Mouse (Mus musculus): ENCODE data around the gene Idua. TPM values are rescaled to one million over a fixed set of nuclear protein-coding genes. Genes with fewer than 3 reads are reported as not detected.
A peak's percentile ranks its signal among the peaks of the same experiment; 100 is the strongest.
"Not testable (repeated sequence)": the region's sequence is repeated elsewhere in the genome, so short reads cannot be mapped to it uniquely, and the experiment has no call there.

The Idua gene
- total RNA-seq (2014; fragmentation: Nextera tagmentation) (19.9 and 20.7 TPM in 2 replicates), total RNA-seq (2017) (2.8 and 7.8 TPM in 2 replicates)

DNA sequence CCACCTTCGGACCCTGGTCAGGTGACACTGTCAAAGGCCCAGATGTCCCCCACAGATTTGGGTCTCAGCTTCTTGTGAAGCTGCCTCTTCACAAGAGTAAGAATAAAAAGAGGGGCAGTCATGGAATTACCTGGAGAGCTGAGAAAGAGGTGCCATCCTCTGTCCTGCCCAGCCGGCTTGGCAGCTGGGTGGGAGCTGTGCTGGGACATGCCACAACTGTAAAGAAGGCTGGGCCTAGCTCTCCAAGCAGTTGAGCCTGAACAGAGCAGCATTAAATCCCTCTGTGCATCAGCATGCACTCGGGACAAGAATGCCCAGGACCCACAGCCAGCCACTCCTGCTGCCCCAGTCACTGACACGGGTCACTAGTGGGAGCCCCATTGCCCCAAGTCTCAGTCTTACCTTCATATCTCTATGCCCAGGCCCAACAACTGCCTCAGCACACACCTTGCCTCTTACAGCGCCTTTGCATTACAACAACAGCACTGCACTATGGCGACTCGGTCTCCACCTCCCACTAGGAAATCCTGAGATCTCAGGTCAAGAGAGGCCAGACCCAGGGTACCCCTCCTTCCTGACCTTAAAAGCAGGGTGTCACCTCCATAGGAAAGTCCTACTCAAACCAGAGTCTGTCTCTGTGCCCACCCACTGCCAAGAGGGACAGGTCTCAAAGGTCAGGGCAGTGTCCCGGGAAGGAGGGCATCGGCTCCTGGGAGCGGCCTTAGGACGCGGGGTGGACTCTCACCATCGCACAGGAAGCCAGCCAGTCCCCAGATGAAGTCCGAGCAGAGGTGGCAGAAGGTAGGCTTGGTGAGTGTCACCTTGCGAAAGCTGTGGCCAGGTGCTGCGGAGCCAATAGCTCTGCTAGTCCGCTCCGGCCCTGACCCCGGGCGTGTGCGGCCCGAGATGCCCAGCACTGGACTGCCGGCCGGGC, at the start of gene Idua:
Gene Idua, plus strand, starts transcription at position 634 of the 934 bp plus-strand sequence.
- peak; percentile 51 for ATAC-seq (replicated peaks; ENCODE audit: low FRiP score, low TSS enrichment, poor library complexity, severe bottlenecking)

DNA sequence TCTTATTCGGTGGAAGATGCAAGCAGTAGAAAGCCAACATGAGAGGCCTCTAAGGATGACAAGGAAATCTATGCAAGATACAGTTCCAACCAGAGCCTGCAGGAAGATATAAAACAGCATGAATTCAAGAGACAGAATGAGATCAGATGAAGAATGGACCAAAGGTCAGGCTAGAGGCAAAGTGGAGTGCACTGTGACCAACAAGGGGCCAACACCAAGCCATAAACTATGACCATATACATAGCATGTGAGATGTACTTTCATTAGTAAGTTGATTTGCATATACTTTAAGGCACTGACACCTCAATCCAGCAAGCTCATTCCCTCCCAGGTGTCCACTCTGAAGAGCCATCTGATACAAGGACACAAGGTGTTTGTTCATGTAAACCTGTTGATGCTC, 49.7 kb upstream of the Idua start:
- no peak for ATAC-seq (replicated peaks; ENCODE audit: low FRiP score, low TSS enrichment, poor library complexity, severe bottlenecking)

DNA sequence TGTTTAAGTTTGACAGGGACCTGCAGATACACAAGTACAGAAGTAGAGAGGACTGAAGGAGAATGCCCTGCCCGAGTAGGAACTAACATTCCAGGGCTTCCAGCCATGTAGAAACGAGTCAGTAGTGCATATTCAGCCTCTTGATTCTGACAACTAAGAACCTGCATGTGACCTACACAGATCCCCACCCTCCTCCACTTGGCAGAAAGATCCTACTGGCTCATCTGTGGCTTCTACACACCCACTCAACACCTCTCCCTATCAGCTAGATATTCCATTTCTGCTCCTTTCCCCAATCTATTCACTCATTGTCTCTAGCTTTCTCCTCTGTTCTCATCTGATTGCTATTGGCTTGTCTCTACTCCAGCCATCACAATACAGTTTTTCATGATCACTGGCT, 38.3 kb upstream of the Idua start:
- ATAC-seq (replicated peaks; ENCODE audit: low FRiP score, low TSS enrichment, poor library complexity, severe bottlenecking), result no peak

DNA sequence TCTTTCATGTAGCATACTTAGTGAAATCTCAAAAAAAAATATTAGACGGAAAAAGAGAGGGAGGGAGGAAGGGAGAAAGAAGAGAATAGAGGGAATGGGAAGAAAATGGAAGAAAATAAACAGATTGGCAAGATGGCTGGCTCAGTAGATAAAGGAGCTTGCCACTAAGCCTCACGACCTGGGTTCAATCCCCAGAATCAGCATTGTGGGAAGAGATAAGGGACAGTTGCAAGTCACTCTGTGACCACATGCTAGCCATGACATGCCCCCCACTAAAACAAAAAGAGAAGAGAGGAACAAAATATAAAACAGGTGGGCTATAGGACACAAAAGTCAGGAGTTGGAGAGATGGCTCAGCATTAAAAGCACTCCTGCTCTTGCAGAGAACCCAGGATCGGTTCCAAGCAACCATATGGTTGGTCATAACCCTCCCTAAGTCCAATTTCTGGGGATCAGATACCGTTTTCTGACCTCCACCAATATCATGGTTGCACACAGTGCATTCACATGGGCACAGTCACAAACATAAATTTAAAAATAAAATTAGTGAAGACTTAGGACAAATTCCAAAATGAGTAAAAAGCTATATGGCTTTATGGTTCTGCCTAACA, 34.0 kb upstream of the Idua start:
- ATAC-seq (replicated peaks; ENCODE audit: low FRiP score, low TSS enrichment, poor library complexity, severe bottlenecking), result no peak

DNA sequence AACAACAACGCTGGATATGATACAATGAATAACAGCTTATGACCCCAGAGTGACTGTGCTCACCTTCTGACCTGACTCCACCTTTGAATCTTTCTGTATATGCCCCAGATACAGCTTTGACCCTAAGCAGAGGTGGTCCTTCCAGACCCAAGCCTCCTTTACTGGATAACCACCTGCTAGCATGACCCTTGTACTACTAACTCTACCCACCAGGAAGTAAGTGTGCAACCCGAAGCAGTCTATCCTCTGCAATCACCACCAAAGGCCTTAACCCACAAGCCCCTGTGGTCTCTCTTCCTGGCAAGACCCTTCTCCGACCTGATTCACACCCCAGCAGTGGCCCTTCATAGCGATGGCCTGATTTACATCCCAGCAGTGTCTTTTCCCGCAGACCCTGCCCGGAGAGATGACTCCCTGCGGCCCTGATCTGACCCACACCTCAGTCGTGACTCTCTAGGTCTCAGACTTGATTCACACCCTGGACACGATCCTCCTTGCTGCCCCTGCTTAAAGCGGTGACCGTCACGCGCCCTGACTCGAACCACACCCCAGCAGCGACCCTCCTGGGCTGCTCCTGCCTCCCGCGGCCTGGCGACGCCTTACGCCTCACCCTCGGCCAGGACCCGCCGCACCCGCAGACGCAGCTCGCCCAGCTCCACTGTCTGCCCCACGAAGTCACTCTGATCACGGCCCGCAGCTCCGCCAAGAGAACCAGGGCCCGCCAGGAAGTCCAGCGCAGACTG, 31.1 kb upstream of the Idua start:
- peak; percentile 57 for ATAC-seq (replicated peaks; ENCODE audit: low FRiP score, low TSS enrichment, poor library complexity, severe bottlenecking)

DNA sequence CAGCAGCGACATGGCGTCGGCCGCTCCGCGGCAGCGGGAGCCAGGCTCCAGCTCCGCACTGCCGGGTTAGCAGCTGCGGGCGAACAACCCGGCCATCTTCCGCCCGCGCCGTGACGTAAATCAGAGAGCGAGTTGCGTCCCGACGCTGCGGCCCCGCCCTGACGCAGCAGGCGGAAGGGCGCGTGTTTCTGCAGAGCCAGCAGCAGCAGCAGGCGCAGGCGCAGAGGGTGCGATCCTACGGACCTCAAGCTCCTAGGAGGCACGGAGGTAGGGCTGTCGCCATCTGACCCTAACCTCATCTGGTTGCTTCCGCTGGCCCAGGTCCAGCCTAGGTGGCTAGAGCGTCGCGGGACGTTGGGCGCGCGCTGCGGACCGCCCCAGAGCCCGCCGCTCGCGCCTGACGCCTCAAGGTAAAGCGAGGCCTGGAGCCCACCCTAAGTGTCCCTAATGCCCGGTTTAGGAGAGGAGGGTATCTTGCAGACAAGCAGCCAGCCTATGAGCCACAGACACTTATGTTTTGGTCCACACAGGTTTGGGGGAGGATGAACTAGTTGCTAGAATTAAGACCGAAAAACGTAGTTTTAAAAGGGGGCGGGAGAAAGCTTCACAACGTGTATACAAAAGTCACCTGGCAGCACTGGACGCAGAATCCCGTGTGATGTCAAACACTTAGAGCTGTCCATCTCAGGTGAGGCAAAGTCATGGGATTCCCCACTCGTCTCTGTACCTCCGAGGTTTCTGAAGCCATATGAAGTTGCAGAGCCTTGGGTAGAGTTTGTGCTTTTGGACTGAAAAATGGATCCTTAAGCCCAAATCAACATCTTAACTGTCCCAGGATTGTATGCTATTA, 30.3 kb upstream of the Idua start, which contains the start of the genes Gak and Tmem175:
Gene Gak, minus strand, starts transcription at position 122 of the 850 bp plus-strand sequence.
Gene Tmem175, plus strand, starts transcription at position 137 of the 850 bp plus-strand sequence.
- peak; percentile 94 for ATAC-seq (replicated peaks; ENCODE audit: low FRiP score, low TSS enrichment, poor library complexity, severe bottlenecking)

DNA sequence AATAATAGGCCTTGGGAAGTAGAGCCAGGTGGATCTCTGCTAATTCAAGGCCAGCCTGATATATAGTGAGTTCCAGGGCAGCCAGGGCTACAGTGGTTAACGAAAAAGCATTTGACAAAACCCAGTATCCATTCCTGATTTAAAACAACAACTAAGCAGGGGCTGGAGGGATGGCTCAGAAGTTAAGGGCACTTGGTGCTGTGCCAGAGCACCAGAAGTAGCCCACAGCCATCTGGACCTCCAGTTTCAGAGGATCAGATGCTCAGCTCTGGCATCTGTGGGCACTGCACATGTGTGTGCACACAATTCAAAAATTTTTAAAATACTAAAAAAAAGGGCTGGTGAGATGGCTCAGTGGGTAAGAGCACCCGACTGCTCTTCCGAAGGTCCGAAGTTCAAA, 26.5 kb upstream of the Idua start:
- ATAC-seq (replicated peaks; ENCODE audit: low FRiP score, low TSS enrichment, poor library complexity, severe bottlenecking), result no peak

DNA sequence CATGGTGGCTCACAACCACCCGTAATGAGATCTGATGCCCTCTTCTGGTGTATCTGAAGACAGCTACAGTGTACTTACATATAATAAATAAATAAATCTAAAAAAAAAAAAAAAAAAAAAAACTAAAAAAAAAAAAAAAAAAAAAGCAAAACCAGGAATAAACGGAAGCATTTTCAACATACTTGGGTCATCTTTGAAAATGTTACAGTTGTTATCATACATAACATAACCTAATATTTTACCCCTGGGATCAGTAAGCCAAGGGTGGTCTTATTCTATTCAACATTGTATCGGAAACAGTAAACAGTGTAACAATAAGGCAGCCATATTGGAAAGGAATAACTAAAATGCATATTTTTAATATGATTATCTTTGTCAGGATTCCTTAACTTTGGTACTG, 26.0 kb upstream of the Idua start:
- not testable (repeated sequence) for ATAC-seq (replicated peaks; ENCODE audit: low FRiP score, low TSS enrichment, poor library complexity, severe bottlenecking)

DNA sequence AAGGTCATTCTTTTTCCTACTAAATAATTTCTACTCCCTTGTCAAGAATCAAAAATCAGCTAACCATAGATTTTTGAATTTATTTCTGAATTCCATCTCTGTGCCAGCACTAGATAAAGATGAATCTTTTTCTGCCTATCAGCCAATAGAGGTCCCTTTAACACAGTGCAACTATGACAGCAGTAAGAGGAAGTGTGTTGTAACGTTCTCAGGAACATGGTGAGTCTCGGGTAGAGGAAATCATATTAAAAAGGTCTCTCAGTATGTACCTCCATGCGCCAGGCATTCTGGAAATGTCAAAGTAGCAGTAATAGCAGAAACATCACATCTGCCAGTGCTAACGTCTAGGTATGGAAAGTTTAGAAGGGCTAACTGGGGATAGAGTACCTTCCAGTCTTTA, 24.0 kb upstream of the Idua start:
- ATAC-seq (replicated peaks; ENCODE audit: low FRiP score, low TSS enrichment, poor library complexity, severe bottlenecking), result no peak

DNA sequence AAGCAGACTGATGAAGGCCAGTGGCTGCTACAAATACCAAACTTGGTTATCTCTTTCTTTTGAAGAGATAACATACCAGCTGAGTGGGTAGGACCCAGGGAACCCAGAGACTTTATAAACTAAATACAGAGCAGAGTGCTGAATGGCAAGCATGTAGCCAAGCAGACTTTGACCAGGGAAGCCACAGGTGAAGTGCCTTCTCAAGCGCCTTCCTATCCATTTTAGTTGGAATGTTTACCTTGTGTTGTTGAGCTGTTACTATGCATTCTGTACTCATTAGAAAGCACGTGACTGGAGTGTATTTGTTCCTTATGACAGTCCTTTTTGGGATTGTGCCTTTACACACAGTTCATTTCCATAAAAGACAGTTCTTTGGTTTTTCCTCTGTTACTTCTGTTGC, 16.5 kb upstream of the Idua start:
- ATAC-seq (replicated peaks; ENCODE audit: low FRiP score, low TSS enrichment, poor library complexity, severe bottlenecking), result no peak

DNA sequence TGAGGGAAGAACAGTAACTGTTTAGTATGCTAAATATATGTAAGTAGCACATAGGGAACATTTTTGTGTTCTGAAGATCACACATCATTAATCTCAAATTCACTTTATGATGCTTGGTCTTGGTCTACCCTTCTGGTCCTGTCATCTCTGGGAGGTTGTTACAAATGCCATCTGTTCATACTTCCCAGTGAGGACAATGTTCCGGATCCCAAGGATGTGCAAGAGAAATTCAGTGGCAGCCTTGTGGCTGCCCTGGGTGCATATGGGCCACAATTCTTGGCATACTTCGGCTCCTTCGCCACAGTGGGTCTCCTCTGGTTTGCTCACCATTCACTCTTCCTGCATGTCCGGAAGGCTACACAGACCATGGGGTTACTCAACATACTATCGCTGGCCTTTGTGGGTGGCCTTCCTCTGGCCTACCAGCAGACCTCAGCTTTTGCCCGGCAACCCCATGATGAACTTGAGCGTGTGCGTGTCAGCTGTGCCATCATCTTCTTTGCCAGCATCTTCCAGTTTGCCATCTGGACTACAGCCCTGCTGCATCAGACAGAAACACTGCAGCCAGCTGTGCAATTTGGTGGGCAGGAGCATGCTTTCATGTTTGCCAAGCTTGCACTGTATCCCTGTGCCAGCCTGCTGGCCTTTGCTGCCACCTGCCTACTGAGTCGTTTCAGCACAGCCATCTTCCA, 14.3 kb upstream of the Idua start:
- no peak for ATAC-seq (replicated peaks; ENCODE audit: low FRiP score, low TSS enrichment, poor library complexity, severe bottlenecking)

DNA sequence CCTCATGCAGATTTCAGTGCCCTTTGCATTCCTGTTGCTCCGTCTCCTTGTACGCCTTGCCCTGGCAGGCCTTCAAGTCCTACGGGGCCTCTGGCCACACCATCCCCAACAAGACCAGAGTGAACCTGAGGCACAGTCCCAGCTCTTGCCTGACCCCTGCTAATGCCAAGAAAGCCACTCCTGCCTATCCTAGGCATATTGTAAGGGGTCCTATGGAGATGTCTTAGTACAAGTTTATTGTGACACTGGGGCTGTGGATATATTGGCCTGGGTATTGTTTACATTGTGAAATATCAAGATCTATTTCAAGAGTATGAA, 13.8 kb upstream of the Idua start:
- ATAC-seq (replicated peaks; ENCODE audit: low FRiP score, low TSS enrichment, poor library complexity, severe bottlenecking), result no peak

DNA sequence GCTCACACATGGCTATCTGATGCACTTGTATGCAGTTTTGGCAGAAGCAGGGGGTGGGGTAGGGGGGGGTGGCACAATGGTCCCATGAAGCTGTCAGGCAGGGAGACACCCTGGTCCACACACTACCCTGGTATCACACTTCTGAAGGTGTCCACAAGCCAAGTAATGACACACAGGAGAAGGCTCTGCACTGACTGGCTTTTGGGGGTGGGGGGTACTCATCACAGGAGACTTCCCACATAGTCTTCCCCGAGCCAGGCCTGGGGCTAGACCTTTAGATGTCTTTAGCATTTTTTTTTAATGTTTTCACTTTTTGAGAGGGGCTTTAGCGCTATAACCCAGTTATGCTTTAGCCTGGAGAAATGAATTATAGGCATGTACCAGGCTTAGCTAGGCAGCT, 12.8 kb upstream of the Idua start:
- no peak for ATAC-seq (replicated peaks; ENCODE audit: low FRiP score, low TSS enrichment, poor library complexity, severe bottlenecking)

DNA sequence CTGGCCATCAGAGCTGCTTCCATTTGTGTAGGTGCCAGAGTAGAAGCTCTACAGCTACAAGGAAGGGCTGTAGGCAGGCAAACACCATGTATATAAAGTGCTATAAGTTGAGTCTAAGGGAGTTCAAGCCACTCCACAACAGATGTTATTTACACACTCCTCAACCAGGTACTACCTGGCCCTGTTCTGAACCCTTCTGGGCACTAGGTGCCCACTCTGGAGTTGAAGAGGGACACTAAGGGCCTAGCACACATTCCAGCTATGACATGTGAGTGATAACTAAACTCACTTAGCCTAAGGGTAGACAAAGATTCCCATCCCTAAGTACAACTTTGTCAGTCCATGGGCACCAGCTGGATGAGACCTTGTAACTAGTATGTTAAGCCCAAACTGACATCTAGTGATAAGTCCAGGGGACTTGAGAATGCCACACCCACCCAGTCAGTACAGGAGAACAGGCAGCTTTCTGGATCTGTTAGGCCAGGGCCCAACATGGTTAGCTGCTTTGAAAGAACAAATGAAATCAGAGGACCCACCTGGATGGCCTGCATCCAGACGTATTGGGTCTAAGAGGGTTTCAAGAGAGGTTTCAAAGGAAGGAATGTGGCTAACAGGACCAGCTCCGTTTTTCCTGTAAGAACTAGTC, 12.2 kb upstream of the Idua start:
- no peak for ATAC-seq (replicated peaks; ENCODE audit: low FRiP score, low TSS enrichment, poor library complexity, severe bottlenecking)

DNA sequence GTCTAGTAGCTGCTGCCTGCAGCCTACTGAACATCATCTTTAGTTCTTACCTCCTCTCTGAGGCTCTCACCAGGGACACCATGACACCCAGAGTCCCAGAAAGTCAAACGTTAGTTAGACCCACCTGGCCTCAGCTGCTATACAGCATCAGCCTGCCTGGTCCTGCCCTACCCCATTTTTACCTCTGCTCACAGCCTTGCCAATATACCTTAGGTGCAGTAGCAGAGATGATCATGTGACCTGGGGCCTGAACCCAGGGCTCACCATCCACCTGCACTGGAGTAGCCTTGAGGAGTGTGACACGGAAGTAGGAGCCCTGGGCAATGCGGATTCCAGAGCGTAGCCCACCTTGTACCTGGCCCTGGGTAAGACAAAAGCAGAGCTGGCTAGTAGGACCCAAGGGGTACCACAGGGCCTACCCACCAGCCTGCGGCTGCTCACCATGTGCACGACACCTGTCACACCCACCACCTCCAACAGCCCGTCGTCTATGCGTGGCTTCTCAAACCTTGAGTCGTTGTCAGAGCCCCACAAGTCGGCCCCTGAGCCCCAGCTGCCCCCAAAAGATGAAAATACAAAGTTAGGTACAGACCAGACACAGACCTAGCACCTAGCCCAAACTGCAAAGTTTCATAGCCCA, 11.1 kb upstream of the Idua start:
- ATAC-seq (replicated peaks; ENCODE audit: low FRiP score, low TSS enrichment, poor library complexity, severe bottlenecking), result no peak

DNA sequence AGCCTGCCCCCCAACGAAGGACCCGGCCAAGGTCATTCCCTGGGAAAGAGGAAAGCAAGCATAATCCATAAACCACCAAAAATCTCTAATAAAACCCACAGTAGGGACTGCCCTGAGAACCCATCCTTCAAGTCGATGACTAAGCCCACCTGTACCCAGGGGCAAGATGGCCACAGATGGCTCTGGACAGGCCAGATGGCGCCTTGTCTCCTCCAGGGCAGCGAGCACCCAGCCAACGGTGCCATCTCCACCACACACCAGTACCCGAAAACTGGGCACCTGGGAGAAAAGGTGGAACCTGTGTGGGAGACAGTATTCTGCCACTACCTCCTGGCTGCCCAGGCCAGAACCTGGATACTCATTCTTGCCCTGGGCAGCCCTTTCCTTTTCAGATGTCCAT, 9.8 kb upstream of the Idua start:
- ATAC-seq (replicated peaks; ENCODE audit: low FRiP score, low TSS enrichment, poor library complexity, severe bottlenecking), result no peak

DNA sequence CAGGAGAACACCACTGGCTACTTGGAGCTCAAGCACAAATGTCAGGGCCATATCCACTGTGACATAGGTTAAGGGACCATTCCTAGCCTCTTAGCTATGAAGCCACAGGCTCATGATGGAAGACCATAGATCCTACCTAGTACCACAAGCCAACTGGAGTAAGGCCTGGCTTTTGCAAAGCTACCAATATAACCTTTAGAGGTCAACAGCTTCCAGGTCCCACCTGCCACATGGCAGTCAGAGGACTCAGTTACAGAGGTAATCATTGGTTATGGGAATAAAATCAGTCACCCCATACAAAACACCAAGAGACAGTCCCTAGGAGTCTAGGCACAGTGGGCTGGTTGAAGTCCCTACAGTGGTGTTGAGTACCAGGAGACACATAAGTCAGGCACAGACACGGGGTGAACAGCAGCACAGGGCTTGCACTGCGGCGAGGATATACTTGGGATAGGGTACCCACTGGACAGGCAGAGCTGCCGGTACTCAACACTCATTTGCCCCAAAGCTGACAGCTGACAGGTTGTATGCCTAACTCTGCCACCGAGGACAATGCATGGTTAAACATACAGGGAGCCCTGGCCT, 8.9 kb upstream of the Idua start:
- ATAC-seq (replicated peaks; ENCODE audit: low FRiP score, low TSS enrichment, poor library complexity, severe bottlenecking), result no peak

DNA sequence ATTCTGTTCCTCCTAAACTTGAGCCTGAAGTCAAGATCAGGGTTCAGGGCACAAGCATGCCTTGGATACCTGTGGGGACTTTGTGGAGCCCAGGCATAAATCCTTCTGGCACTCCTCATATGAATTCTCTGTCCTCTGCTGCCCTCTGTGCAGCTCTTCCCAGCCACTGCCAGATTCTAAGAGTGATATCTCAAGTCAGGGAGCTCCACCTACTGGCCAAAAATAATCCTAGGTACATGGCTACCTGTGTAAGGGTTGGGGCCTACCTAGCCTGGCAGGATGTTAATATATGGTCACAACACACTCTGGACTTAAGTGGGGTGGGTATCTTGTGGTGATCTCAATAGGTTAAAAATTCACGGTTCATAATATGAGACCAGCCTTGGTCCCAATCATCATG, 8.3 kb upstream of the Idua start:
- peak; percentile 79 for ATAC-seq (replicated peaks; ENCODE audit: low FRiP score, low TSS enrichment, poor library complexity, severe bottlenecking)

All from megakaryocyte-erythroid progenitor cell, adult 5-6 weeks (primary cell).